Mouse (Mus musculus) lung, embryonic 14.5 days (tissue): ENCODE results near the gene Pik3r2. TPM values are rescaled to one million over a fixed set of nuclear protein-coding genes. Genes with fewer than 3 reads are reported as not detected.
"Not testable (repeated sequence)": the region's sequence is repeated elsewhere in the genome, so short reads cannot be mapped to it uniquely, and the experiment has no call there.

ENCODE experiments used
- ATAC-seq: fragments of 200-750 bp; cut with Nextera tagmentation; 2 replicates; pipeline ENCODE4 v1.8.0; 2017; ENCODE audit warnings: mild to moderate bottlenecking, moderate TSS enrichment, moderate library complexity; ENCODE audit not compliant: insufficient read depth
- DNase-seq: peaks from one replicate; pipeline ENCODE4 v3.0.0-alpha.2; 2015
- H3K27ac ChIP-seq: fragments of 300-500 bp; sonication (generic); 2 replicates; pipeline ENCODE4 v1.5.1; 2014; ENCODE audit warnings: low read depth, mild to moderate bottlenecking, moderate library complexity
- H3K27me3 ChIP-seq: fragments of 300-500 bp; sonication (generic); 2 replicates; pipeline ENCODE4 v1.6.1; 2014; ENCODE audit warnings: low read length, control low read depth; ENCODE audit not compliant: insufficient read depth
- H3K36me3 ChIP-seq: fragments of 300-500 bp; sonication (generic); 2 replicates; pipeline ENCODE4 v1.6.1; 2014; ENCODE audit warnings: control low read depth; ENCODE audit not compliant: insufficient read depth
- H3K4me1 ChIP-seq: fragments of 300-500 bp; sonication (generic); 2 replicates; pipeline ENCODE4 v1.6.1; 2014; ENCODE audit warnings: antibody characterized with exemption, control low read depth; ENCODE audit not compliant: insufficient read depth
- H3K4me2 ChIP-seq: fragments of 300-500 bp; sonication (generic); 2 replicates; pipeline ENCODE4 v1.6.1; 2014; ENCODE audit warnings: mild to moderate bottlenecking
- H3K4me3 ChIP-seq: fragments of 300-500 bp; sonication (generic); 2 replicates; pipeline ENCODE4 v1.5.1; 2014; ENCODE audit warnings: low read depth, low read length
- H3K9ac ChIP-seq: fragments of 300-500 bp; sonication (generic); 2 replicates; pipeline ENCODE4 v1.6.1; 2014
- H3K9me3 ChIP-seq: fragments of 300-500 bp; sonication (generic); 2 replicates; pipeline ENCODE4 v1.6.1; 2016; ENCODE audit warnings: low read depth, low read length, control low read depth
- CTCF ChIP-seq: IDR thresholded peaks from 2 replicates; pipeline ENCODE4 v1.5.1; 2016; ENCODE audit warnings: antibody characterized with exemption, low read depth
- WGBS: fragments of 180-500 bp; shearing (Covaris S2); extraction: QIAGEN DNeasy Blood & Tissue Kit; methylation state at CpG from one replicate; pipeline ENCODE4 v1.1.7; 2014; 5-methylcytosine and 5-hydroxymethylcytosine counted together
- polyA plus RNA-seq: library from polyadenylated mRNA; unstranded; fragments of >200 nt; fragmentation: Nextera tagmentation; extraction: Ambion mirVana; gene quantifications from 2 replicates; pipeline ENCODE4 v1.2.1, GENCODE M21; 2014

Pik3r2 gene
- polyA plus RNA-seq = 46.5 and 52.4 TPM in 2 replicates

GRCm38 (mm10) chr8:70776496-70777444, at the start of gene Pik3r2:
TSS of gene Pik3r2 (minus strand) at chr8:70776713.
- Histone ChIP-seq H3K4me2 (peak within 1 kb of the TSS; percentile 89), H3K4me3 (peak within 1 kb of the TSS; percentile 90), H3K9me3 (no peaks in the 10 kb centered on the region), H3K36me3 (peaks cover 68% of the 10 kb centered on the region), H3K27me3 (no peaks in the 10 kb centered on the region), H3K27ac (peak within 1 kb of the TSS; percentile 99), H3K4me1 (peaks cover 17% of the 10 kb centered on the region), H3K9ac (peak within 1 kb of the TSS; percentile 93)
- TF ChIP-seq CTCF = peak; percentile 58
- WGBS = under 1% methylated on average over 91 of the region's 94 CpGs
- ATAC-seq (peak; percentile 92), DNase-seq (peak; percentile 99)

GRCm38 (mm10) chr8:70825816-70826215, 49.3 kb upstream of the Pik3r2 start:
- Histone ChIP-seq H3K4me2 (no peak overlapping the region), H3K9ac (no peak overlapping the region), H3K36me3 (no peaks in the 10 kb centered on the region), H3K9me3 (no peaks in the 10 kb centered on the region), H3K4me3 (no peak overlapping the region), H3K27ac (no peak overlapping the region), H3K4me1 (no peaks in the 10 kb centered on the region), H3K27me3 (no peaks in the 10 kb centered on the region)
- DNase-seq (no peak), ATAC-seq (no peak)
- 72% methylated on average over 8 of the region's 8 CpGs for WGBS
- TF ChIP-seq CTCF = no peak

GRCm38 (mm10) chr8:70823802-70824201, 47.3 kb upstream of the Pik3r2 start:
- H3K4me2 ChIP-seq = no peak overlapping the region
- H3K4me3 ChIP-seq = no peak overlapping the region
- no peak for ATAC-seq
- WGBS = 83% methylated on average over 7 of the region's 7 CpGs
- no peak overlapping the region for H3K9ac ChIP-seq
- no peaks in the 10 kb centered on the region for H3K4me1 ChIP-seq
- no peak overlapping the region for H3K27ac ChIP-seq
- no peaks in the 10 kb centered on the region for H3K36me3 ChIP-seq
- TF ChIP-seq CTCF = no peak
- DNase-seq = no peak
- no peaks in the 10 kb centered on the region for H3K27me3 ChIP-seq
- no peaks in the 10 kb centered on the region; the same call in 1 of the 2 replicates for H3K9me3 ChIP-seq

GRCm38 (mm10) chr8:70822594-70822993, 46.1 kb upstream of the Pik3r2 start:
- not testable (repeated sequence) for H3K9me3 ChIP-seq, DNase-seq, H3K36me3 ChIP-seq, H3K4me1 ChIP-seq, H3K27me3 ChIP-seq, ATAC-seq, H3K4me2 ChIP-seq, H3K9ac ChIP-seq, H3K4me3 ChIP-seq, H3K27ac ChIP-seq
- WGBS = 83% methylated on average over 3 of the region's 3 CpGs

GRCm38 (mm10) chr8:70821992-70822391, 45.5 kb upstream of the Pik3r2 start:
- H3K4me1 ChIP-seq = no peaks in the 10 kb centered on the region
- ATAC-seq = peak; percentile 1; the same call in 1 of the 2 replicates
- H3K27me3 ChIP-seq = peaks cover 5% of the 10 kb centered on the region
- 0 out of 2 replicates have a peak overlapping the region, but pooled peaks have one; percentile 5 for H3K4me2 ChIP-seq
- no peaks in the 10 kb centered on the region for H3K36me3 ChIP-seq
- WGBS = 30% methylated on average over 11 of the region's 11 CpGs
- no peak overlapping the region for H3K27ac ChIP-seq
- peaks cover 2% of the 10 kb centered on the region; the same call in 1 of the 2 replicates for H3K9me3 ChIP-seq
- DNase-seq = no peak
- TF ChIP-seq CTCF = no peak
- no peak overlapping the region for H3K4me3 ChIP-seq
- no peak overlapping the region for H3K9ac ChIP-seq

- H3K27me3 ChIP-seq = peaks cover 10% of the 10 kb centered on the region
- H3K4me2 ChIP-seq = 0 out of 2 replicates have a peak overlapping the region, but pooled peaks have one; percentile 5
- H3K9me3 ChIP-seq = peaks cover 2% of the 10 kb centered on the region; the same call in 1 of the 2 replicates
- DNase-seq (peak; percentile 90), ATAC-seq (peak; percentile 49)
- peak; percentile 98 for TF ChIP-seq CTCF
- no peak overlapping the region for H3K27ac ChIP-seq
- WGBS = 16% methylated on average over 30 of the region's 30 CpGs
- H3K4me1 ChIP-seq = no peaks in the 10 kb centered on the region
- no peak overlapping the region for H3K4me3 ChIP-seq
- H3K9ac ChIP-seq = no peak overlapping the region
- H3K36me3 ChIP-seq = no peaks in the 10 kb centered on the region
Measured at GRCm38 (mm10) chr8:70821399-70821962, 45.0 kb upstream of the Pik3r2 start.
